Mouse (Mus musculus) splenic B cell, adult 2 months (primary cell): Measurements from ENCODE around the gene Nedd4.
A peak's percentile ranks its signal among the peaks of the same experiment; 100 is the strongest.
"Not testable (repeated sequence)": the region's sequence is repeated elsewhere in the genome, so short reads cannot be mapped to it uniquely, and the experiment has no call there.

ENCODE experiments used
- DNase-seq: peaks from one replicate; pipeline ENCODE4 v3.0.0-alpha.2; 2011; ENCODE audit warnings: low read depth, low spot score
- H3K27me3 ChIP-seq: 2 replicates; pipeline ENCODE4 v1.6.1; 2012; ENCODE audit warnings: mild to moderate bottlenecking, low read length, moderate library complexity, mixed read lengths; ENCODE audit not compliant: control insufficient read depth, poor library complexity, insufficient read depth, severe bottlenecking
- H3K36me3 ChIP-seq: 2 replicates; pipeline ENCODE4 v1.6.1; 2012; ENCODE audit warnings: mild to moderate bottlenecking, low read length, moderate library complexity, mixed read lengths; ENCODE audit not compliant: control insufficient read depth, poor library complexity, insufficient read depth, severe bottlenecking

Nedd4 gene

GRCm38 (mm10) chr9:72641093-72641680 lies 21.0 kb upstream of the Nedd4 start:
- Histone ChIP-seq H3K27me3 (no peaks in the 10 kb centered on the region), H3K36me3 (no peaks in the 10 kb centered on the region)
- no peak for DNase-seq

- DNase-seq, H3K36me3 ChIP-seq, H3K27me3 ChIP-seq: not testable (repeated sequence)
Observed at GRCm38 (mm10) chr9:72642756-72643447, 19.2 kb upstream of the Nedd4 start.

- H3K36me3 ChIP-seq = no peaks in the 10 kb centered on the region
- no peaks in the 10 kb centered on the region for H3K27me3 ChIP-seq
- no peak for DNase-seq
Observed at GRCm38 (mm10) chr9:72643651-72644417, 18.3 kb upstream of the Nedd4 start.

- H3K36me3 ChIP-seq = no peaks in the 10 kb centered on the region
- DNase-seq = no peak
- no peaks in the 10 kb centered on the region for H3K27me3 ChIP-seq
Observed at GRCm38 (mm10) chr9:72644418-72645110, 17.6 kb upstream of the Nedd4 start.

GRCm38 (mm10) chr9:72649781-72650180 lies 12.4 kb upstream of the Nedd4 start:
- DNase-seq = no peak
- Histone ChIP-seq H3K27me3 (no peaks in the 10 kb centered on the region), H3K36me3 (no peaks in the 10 kb centered on the region)

GRCm38 (mm10) chr9:72652961-72653360 lies 9.2 kb upstream of the Nedd4 start:
- H3K36me3 ChIP-seq = no peaks in the 10 kb centered on the region
- no peak for DNase-seq
- no peaks in the 10 kb centered on the region for H3K27me3 ChIP-seq

- Histone ChIP-seq H3K27me3 (no peaks in the 10 kb centered on the region), H3K36me3 (no peaks in the 10 kb centered on the region)
- DNase-seq = no peak
Observed at GRCm38 (mm10) chr9:72653533-72653932, 8.6 kb upstream of the Nedd4 start.

GRCm38 (mm10) chr9:72654593-72655242 lies 7.4 kb upstream of the Nedd4 start:
- peak; percentile 79 for DNase-seq
- no peaks in the 10 kb centered on the region for H3K36me3 ChIP-seq
- no peaks in the 10 kb centered on the region for H3K27me3 ChIP-seq

- Histone ChIP-seq H3K27me3 (no peaks in the 10 kb centered on the region), H3K36me3 (no peaks in the 10 kb centered on the region)
- no peak for DNase-seq
Observed at GRCm38 (mm10) chr9:72655602-72656001, 6.5 kb upstream of the Nedd4 start.

- DNase-seq = no peak
- Histone ChIP-seq H3K27me3 (no peaks in the 10 kb centered on the region), H3K36me3 (no peaks in the 10 kb centered on the region)
Observed at GRCm38 (mm10) chr9:72656491-72656890, 5.7 kb upstream of the Nedd4 start.

GRCm38 (mm10) chr9:72656940-72657339 lies 5.2 kb upstream of the Nedd4 start:
- no peaks in the 10 kb centered on the region for H3K27me3 ChIP-seq
- no peaks in the 10 kb centered on the region for H3K36me3 ChIP-seq
- DNase-seq = no peak

- H3K36me3 ChIP-seq = no peaks in the 10 kb centered on the region
- DNase-seq = no peak
- H3K27me3 ChIP-seq = no peaks in the 10 kb centered on the region
Observed at GRCm38 (mm10) chr9:72657694-72658093, 4.5 kb upstream of the Nedd4 start.

- H3K36me3 ChIP-seq = no peaks in the 10 kb centered on the region
- DNase-seq = peak; percentile 93
- H3K27me3 ChIP-seq = no peaks in the 10 kb centered on the region
Observed at GRCm38 (mm10) chr9:72660139-72660538, 2.0 kb upstream of the Nedd4 start.

GRCm38 (mm10) chr9:72660911-72661310 lies 1.2 kb upstream of the Nedd4 start:
- H3K27me3 ChIP-seq = no peaks in the 10 kb centered on the region
- no peaks in the 10 kb centered on the region for H3K36me3 ChIP-seq

More at GRCm38 (mm10) chr9:72660911-72661310, 1.2 kb upstream of the Nedd4 start:
- DNase-seq = no peak
